Mouse (Mus musculus): ENCODE results near the gene Evx2. TPM values are rescaled to one million over a fixed set of nuclear protein-coding genes. Genes with fewer than 3 reads are reported as not detected.
A peak's percentile ranks its signal among the peaks of the same experiment; 100 is the strongest.

The Evx2 gene
- polyA plus RNA-seq, 1 experiment from 2014 or later, result 1.5 TPM

- Histone ChIP-seq H3K9ac (ENCODE audit: low read length) (no peak overlapping the region), H3K4me3 (ENCODE audit: low read depth, low read length) (no peak overlapping the region), H3K4me2 (no peak overlapping the region), H3K36me3 (ENCODE audit: control insufficient read depth, insufficient read depth, low read length) (no peaks in the 10 kb centered on the region), H3K27ac (ENCODE audit: low read depth, low read length) (no peak overlapping the region), H3K4me1 (ENCODE audit: control insufficient read depth, insufficient read depth, low read length) (no peaks in the 10 kb centered on the region), H3K9me3 (ENCODE audit: control insufficient read depth, low read length) (no peaks in the 10 kb centered on the region), H3K27me3 (ENCODE audit: control insufficient read depth, insufficient read depth, low read length) (peaks cover 100% of the 10 kb centered on the region)
- 2% methylated on average over 9 of the region's 9 CpGs for WGBS
- DNase-seq (ENCODE audit: low spot score, missing footprints) (no peak), ATAC-seq (ENCODE audit: low FRiP score) (no peak)
Observed at GRCm38 (mm10) chr2:74676376-74677052, 17.2 kb upstream of the Evx2 start.

DNA sequence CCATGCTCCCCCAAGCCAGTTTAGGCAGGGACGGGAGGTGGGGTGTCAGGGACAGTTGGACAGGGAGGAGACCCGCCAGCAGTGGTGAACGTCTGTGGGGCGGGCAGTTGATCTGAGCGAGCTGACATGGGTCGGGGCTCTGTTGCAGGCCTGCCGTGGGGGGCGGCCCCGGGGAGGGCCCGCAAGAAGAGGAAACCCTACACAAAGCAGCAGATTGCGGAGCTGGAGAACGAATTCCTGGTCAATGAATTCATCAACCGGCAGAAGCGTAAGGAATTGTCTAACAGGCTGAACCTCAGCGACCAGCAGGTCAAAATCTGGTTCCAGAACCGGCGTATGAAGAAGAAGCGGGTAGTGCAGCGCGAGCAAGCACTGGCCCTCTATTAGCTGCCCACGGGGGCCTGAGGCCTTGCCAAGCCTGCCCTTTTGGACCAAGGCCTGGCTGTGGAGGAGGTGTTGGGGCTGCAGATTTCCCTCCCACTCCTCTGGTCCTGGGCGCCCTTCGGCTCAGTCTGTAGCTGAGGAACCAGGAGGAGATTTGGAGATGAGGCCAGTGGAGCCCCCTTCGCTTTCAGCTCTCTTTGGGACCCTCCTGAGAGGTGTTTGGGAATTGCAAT lies 16.4 kb upstream of the Evx2 start:
- Histone ChIP-seq H3K4me2 (no peak overlapping the region), H3K4me1 (ENCODE audit: control insufficient read depth, insufficient read depth, low read length) (no peaks in the 10 kb centered on the region), H3K9me3 (ENCODE audit: control insufficient read depth, low read length) (no peaks in the 10 kb centered on the region), H3K36me3 (ENCODE audit: control insufficient read depth, insufficient read depth, low read length) (no peaks in the 10 kb centered on the region), H3K27ac (ENCODE audit: low read depth, low read length) (no peak overlapping the region), H3K4me3 (ENCODE audit: low read depth, low read length) (no peak overlapping the region), H3K27me3 (ENCODE audit: control insufficient read depth, insufficient read depth, low read length) (peaks cover 100% of the 10 kb centered on the region), H3K9ac (ENCODE audit: low read length) (no peak overlapping the region)
- DNase-seq (ENCODE audit: low spot score, missing footprints) (no peak), ATAC-seq (ENCODE audit: low FRiP score) (no peak)
- 3% methylated on average over 24 of the region's 24 CpGs for WGBS

- no peak within 1 kb of the TSS for H3K9ac ChIP-seq (ENCODE audit: low read length)
Observed at GRCm38 (mm10) chr2:74674881-74675665, 15.7 kb upstream of the Evx2 start, which contains the start of gene Hoxd12. TSS of gene Hoxd12 (plus strand) at chr2:74675013.

GRCm38 (mm10) chr2:74673835-74674425 lies 14.6 kb upstream of the Evx2 start:
- Histone ChIP-seq H3K4me1 (ENCODE audit: control insufficient read depth, insufficient read depth, low read length) (no peaks in the 10 kb centered on the region), H3K27ac (ENCODE audit: low read depth, low read length) (no peak overlapping the region), H3K27me3 (ENCODE audit: control insufficient read depth, insufficient read depth, low read length) (peaks cover 98% of the 10 kb centered on the region), H3K4me3 (ENCODE audit: low read depth, low read length) (no peak overlapping the region), H3K4me2 (no peak overlapping the region), H3K9ac (ENCODE audit: low read length) (no peak overlapping the region), H3K9me3 (ENCODE audit: control insufficient read depth, low read length) (no peaks in the 10 kb centered on the region), H3K36me3 (ENCODE audit: control insufficient read depth, insufficient read depth, low read length) (no peaks in the 10 kb centered on the region)
- ATAC-seq (ENCODE audit: low FRiP score) (no peak), DNase-seq (ENCODE audit: low spot score, missing footprints) (no peak)
- WGBS, result 1% methylated on average over 24 of the region's 24 CpGs

More at GRCm38 (mm10) chr2:74674881-74675665, 15.7 kb upstream of the Evx2 start, which contains the start of gene Hoxd12:
- DNase-seq (ENCODE audit: low spot score, missing footprints), result no peak
- H3K4me3 ChIP-seq (ENCODE audit: low read depth, low read length), result no peak within 1 kb of the TSS
- ATAC-seq (ENCODE audit: low FRiP score), result no peak
- H3K4me1 ChIP-seq (ENCODE audit: control insufficient read depth, insufficient read depth, low read length), result no peaks in the 10 kb centered on the region
- H3K4me2 ChIP-seq, result no peak within 1 kb of the TSS
- H3K27me3 ChIP-seq (ENCODE audit: control insufficient read depth, insufficient read depth, low read length), result peaks cover 98% of the 10 kb centered on the region
- H3K27ac ChIP-seq (ENCODE audit: low read depth, low read length), result no peak within 1 kb of the TSS
- no peaks in the 10 kb centered on the region for H3K9me3 ChIP-seq (ENCODE audit: control insufficient read depth, low read length)
- no peaks in the 10 kb centered on the region for H3K36me3 ChIP-seq (ENCODE audit: control insufficient read depth, insufficient read depth, low read length)
- WGBS, result 3% methylated on average over 47 of the region's 47 CpGs

- Histone ChIP-seq H3K4me2 (peak overlapping the region; percentile 7; the same call in 1 of the 2 replicates), H3K4me1 (ENCODE audit: control insufficient read depth, insufficient read depth, low read length) (peaks cover 8% of the 10 kb centered on the region; the same call in 1 of the 2 replicates), H3K4me3 (ENCODE audit: low read depth, low read length) (no peak overlapping the region; the same call in 1 of the 2 replicates), H3K36me3 (ENCODE audit: control insufficient read depth, insufficient read depth, low read length) (no peaks in the 10 kb centered on the region), H3K27me3 (ENCODE audit: control insufficient read depth, insufficient read depth, low read length) (peaks cover 98% of the 10 kb centered on the region), H3K27ac (ENCODE audit: low read depth, low read length) (no peak overlapping the region), H3K9me3 (ENCODE audit: control insufficient read depth, low read length) (no peaks in the 10 kb centered on the region), H3K9ac (ENCODE audit: low read length) (no peak overlapping the region)
- DNase-seq (ENCODE audit: low spot score, missing footprints) (no peak), ATAC-seq (ENCODE audit: low FRiP score) (peak; percentile 71)
- WGBS, result under 1% methylated on average over 40 of the region's 40 CpGs
Observed at GRCm38 (mm10) chr2:74672481-74673362, 13.4 kb upstream of the Evx2 start.

DNA sequence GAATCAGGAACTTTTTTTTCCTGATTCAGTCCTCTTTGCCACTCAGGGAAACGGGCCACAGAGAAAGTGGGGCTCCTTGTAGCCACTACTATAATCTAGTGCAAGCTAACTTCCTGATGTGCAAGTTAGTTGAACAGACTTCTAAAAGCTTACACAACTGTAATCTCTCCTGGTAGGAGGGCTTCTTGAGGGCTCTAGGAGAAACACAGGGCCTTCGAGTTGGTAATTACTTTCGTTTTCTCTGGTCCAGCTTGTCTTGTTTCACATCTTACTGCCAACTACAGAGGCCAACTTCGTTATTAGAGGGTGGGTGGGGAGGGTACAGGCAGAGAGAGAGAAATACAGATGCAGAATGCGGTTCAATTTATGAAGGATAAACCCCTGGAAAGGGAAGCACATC lies 12.5 kb upstream of the Evx2 start:
- ATAC-seq (ENCODE audit: low FRiP score) (no peak), DNase-seq (ENCODE audit: low spot score, missing footprints) (peak; percentile 94)
- Histone ChIP-seq H3K9me3 (ENCODE audit: control insufficient read depth, low read length) (no peaks in the 10 kb centered on the region), H3K4me2 (no peak overlapping the region), H3K4me1 (ENCODE audit: control insufficient read depth, insufficient read depth, low read length) (peaks cover 8% of the 10 kb centered on the region; the same call in 1 of the 2 replicates), H3K4me3 (ENCODE audit: low read depth, low read length) (no peak overlapping the region), H3K9ac (ENCODE audit: low read length) (no peak overlapping the region), H3K27ac (ENCODE audit: low read depth, low read length) (no peak overlapping the region), H3K27me3 (ENCODE audit: control insufficient read depth, insufficient read depth, low read length) (peaks cover 97% of the 10 kb centered on the region), H3K36me3 (ENCODE audit: control insufficient read depth, insufficient read depth, low read length) (no peaks in the 10 kb centered on the region)
- WGBS, result 6% methylated on average over 5 of the region's 5 CpGs

DNA sequence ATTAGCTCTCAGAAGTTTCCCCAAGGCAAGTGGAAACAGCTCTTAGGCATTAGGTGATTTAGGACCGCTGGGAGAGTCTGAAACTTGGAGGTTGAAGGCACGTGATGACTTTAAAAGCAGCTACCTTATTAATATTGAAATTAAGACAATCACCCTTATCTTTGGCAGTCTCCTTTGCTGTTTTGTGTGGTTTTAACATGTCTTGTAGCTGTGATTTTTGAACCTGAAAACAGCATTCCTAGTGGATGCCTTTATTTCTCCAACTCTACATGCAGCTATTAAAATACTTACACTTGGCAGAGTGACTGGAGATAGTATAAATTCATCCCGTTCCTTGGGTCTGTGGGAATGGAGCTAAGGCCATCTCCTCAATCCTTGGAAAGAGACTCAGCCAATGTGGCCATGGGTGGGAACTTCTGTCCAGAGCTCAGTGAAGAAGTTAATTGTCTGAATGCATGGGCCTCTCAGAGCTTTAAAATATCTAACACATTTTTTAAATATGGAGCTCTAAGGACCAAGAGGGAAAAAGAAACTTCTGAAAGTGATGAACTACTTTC lies 11.4 kb upstream of the Evx2 start:
- no peaks in the 10 kb centered on the region for H3K9me3 ChIP-seq (ENCODE audit: control insufficient read depth, low read length)
- H3K9ac ChIP-seq (ENCODE audit: low read length), result no peak overlapping the region
- H3K4me2 ChIP-seq, result no peak overlapping the region
- H3K4me3 ChIP-seq (ENCODE audit: low read depth, low read length), result no peak overlapping the region
- 3% methylated on average over 3 of the region's 3 CpGs for WGBS
- DNase-seq (ENCODE audit: low spot score, missing footprints) (peak; percentile 93), ATAC-seq (ENCODE audit: low FRiP score) (no peak)
- H3K36me3 ChIP-seq (ENCODE audit: control insufficient read depth, insufficient read depth, low read length), result no peaks in the 10 kb centered on the region
- H3K27me3 ChIP-seq (ENCODE audit: control insufficient read depth, insufficient read depth, low read length), result peaks cover 96% of the 10 kb centered on the region
- no peak overlapping the region for H3K27ac ChIP-seq (ENCODE audit: low read depth, low read length)
- H3K4me1 ChIP-seq (ENCODE audit: control insufficient read depth, insufficient read depth, low read length), result peaks cover 8% of the 10 kb centered on the region; the same call in 1 of the 2 replicates

GRCm38 (mm10) chr2:74669650-74670235 lies 10.4 kb upstream of the Evx2 start:
- Histone ChIP-seq H3K9me3 (ENCODE audit: control insufficient read depth, low read length) (no peaks in the 10 kb centered on the region), H3K27ac (ENCODE audit: low read depth, low read length) (no peak overlapping the region), H3K27me3 (ENCODE audit: control insufficient read depth, insufficient read depth, low read length) (peaks cover 95% of the 10 kb centered on the region), H3K36me3 (ENCODE audit: control insufficient read depth, insufficient read depth, low read length) (no peaks in the 10 kb centered on the region), H3K4me2 (no peak overlapping the region), H3K9ac (ENCODE audit: low read length) (no peak overlapping the region), H3K4me1 (ENCODE audit: control insufficient read depth, insufficient read depth, low read length) (peaks cover 8% of the 10 kb centered on the region; the same call in 1 of the 2 replicates), H3K4me3 (ENCODE audit: low read depth, low read length) (no peak overlapping the region)
- ATAC-seq (ENCODE audit: low FRiP score) (no peak), DNase-seq (ENCODE audit: low spot score, missing footprints) (peak; percentile 95)
- WGBS, result 2% methylated on average over 14 of the region's 14 CpGs

Measured in midbrain, embryonic 11.5 days (tissue).